Mouse (Mus musculus): ENCODE measurements at regions not wholly inside any gene's neighbourhood (a gene's known extent, or its start where the extent isn't known, plus 50 kb on each side); places are given as distances from the start of the nearest gene placed in this dataset.

GRCm38 (mm10) chr8:89759531-89759930 is 588.6 kb downstream of the Tox3 start:
- no peaks in the 10 kb centered on the region for H3K4me1 ChIP-seq (ENCODE audit: control insufficient read depth)
- no peak for TF ChIP-seq TAL1 (IDR thresholded peaks at IDR 0.05; ENCODE audit: low read length)
- TF ChIP-seq GATA1 (IDR thresholded peaks at IDR 0.05; ENCODE audit: low read length): no peak
- no peak overlapping the region for H3K4me3 ChIP-seq (replicated peaks)
- H3K27me3 ChIP-seq (ENCODE audit: control insufficient read depth): no peaks in the 10 kb centered on the region
- no peaks in the 10 kb centered on the region for H3K9me3 ChIP-seq (ENCODE audit: control insufficient read depth, low read length)
- H3K36me3 ChIP-seq (ENCODE audit: control insufficient read depth): no peaks in the 10 kb centered on the region

GRCm38 (mm10) chr8:89758695-89759094 is 589.4 kb downstream of the Tox3 start:
- H3K36me3 ChIP-seq (ENCODE audit: control insufficient read depth): no peaks in the 10 kb centered on the region
- H3K4me1 ChIP-seq (ENCODE audit: control insufficient read depth): no peaks in the 10 kb centered on the region
- no peak overlapping the region for H3K4me3 ChIP-seq (replicated peaks)
- no peaks in the 10 kb centered on the region for H3K27me3 ChIP-seq (ENCODE audit: control insufficient read depth)
- no peaks in the 10 kb centered on the region for H3K9me3 ChIP-seq (ENCODE audit: control insufficient read depth, low read length)
- TF ChIP-seq TAL1 (IDR thresholded peaks at IDR 0.05; ENCODE audit: low read length) (no peak), GATA1 (IDR thresholded peaks at IDR 0.05; ENCODE audit: low read length) (no peak)

GRCm38 (mm10) chr8:89755951-89756350 is 592.2 kb downstream of the Tox3 start:
- H3K4me3 ChIP-seq (replicated peaks): no peak overlapping the region
- H3K9me3 ChIP-seq (ENCODE audit: control insufficient read depth, low read length): no peaks in the 10 kb centered on the region
- TF ChIP-seq GATA1 (IDR thresholded peaks at IDR 0.05; ENCODE audit: low read length) (no peak), TAL1 (IDR thresholded peaks at IDR 0.05; ENCODE audit: low read length) (no peak)
- H3K36me3 ChIP-seq (ENCODE audit: control insufficient read depth): no peaks in the 10 kb centered on the region
- H3K27me3 ChIP-seq (ENCODE audit: control insufficient read depth): no peaks in the 10 kb centered on the region
- H3K4me1 ChIP-seq (ENCODE audit: control insufficient read depth): no peaks in the 10 kb centered on the region

GRCm38 (mm10) chr8:89751201-89751600 is 596.9 kb downstream of the Tox3 start:
- Histone ChIP-seq H3K9me3 (ENCODE audit: control insufficient read depth, low read length) (no peaks in the 10 kb centered on the region), H3K36me3 (ENCODE audit: control insufficient read depth) (no peaks in the 10 kb centered on the region), H3K27me3 (ENCODE audit: control insufficient read depth) (no peaks in the 10 kb centered on the region), H3K4me1 (ENCODE audit: control insufficient read depth) (no peaks in the 10 kb centered on the region), H3K4me3 (replicated peaks) (no peak overlapping the region)
- TF ChIP-seq TAL1 (IDR thresholded peaks at IDR 0.05; ENCODE audit: low read length) (no peak), GATA1 (IDR thresholded peaks at IDR 0.05; ENCODE audit: low read length) (no peak)

- H3K4me1 ChIP-seq (ENCODE audit: control insufficient read depth): no peaks in the 10 kb centered on the region
- H3K4me3 ChIP-seq (replicated peaks): no peak overlapping the region
- H3K36me3 ChIP-seq (ENCODE audit: control insufficient read depth): no peaks in the 10 kb centered on the region
- H3K27me3 ChIP-seq (ENCODE audit: control insufficient read depth): no peaks in the 10 kb centered on the region
- no peaks in the 10 kb centered on the region for H3K9me3 ChIP-seq (ENCODE audit: control insufficient read depth, low read length)
- no peak for TF ChIP-seq GATA1 (IDR thresholded peaks at IDR 0.05; ENCODE audit: low read length)
- no peak for TF ChIP-seq TAL1 (IDR thresholded peaks at IDR 0.05; ENCODE audit: low read length)
Observed at GRCm38 (mm10) chr8:89747726-89748125, 600.4 kb downstream of the Tox3 start.

- Histone ChIP-seq H3K4me1 (ENCODE audit: control insufficient read depth) (no peaks in the 10 kb centered on the region), H3K27me3 (ENCODE audit: control insufficient read depth) (no peaks in the 10 kb centered on the region), H3K4me3 (replicated peaks) (no peak overlapping the region), H3K9me3 (ENCODE audit: control insufficient read depth, low read length) (peaks cover 4% of the 10 kb centered on the region; the same call in 1 of the 2 replicates), H3K36me3 (ENCODE audit: control insufficient read depth) (no peaks in the 10 kb centered on the region)
- TF ChIP-seq GATA1 (IDR thresholded peaks at IDR 0.05; ENCODE audit: low read length): no peak
- TF ChIP-seq TAL1 (IDR thresholded peaks at IDR 0.05; ENCODE audit: low read length): no peak
Observed at GRCm38 (mm10) chr8:89744267-89745028, 603.7 kb downstream of the Tox3 start.

GRCm38 (mm10) chr8:89738657-89739056 is 609.5 kb downstream of the Tox3 start:
- H3K4me1 ChIP-seq (ENCODE audit: control insufficient read depth): no peaks in the 10 kb centered on the region
- no peak for TF ChIP-seq TAL1 (IDR thresholded peaks at IDR 0.05; ENCODE audit: low read length)
- TF ChIP-seq GATA1 (IDR thresholded peaks at IDR 0.05; ENCODE audit: low read length): no peak
- no peaks in the 10 kb centered on the region for H3K36me3 ChIP-seq (ENCODE audit: control insufficient read depth)
- no peaks in the 10 kb centered on the region for H3K27me3 ChIP-seq (ENCODE audit: control insufficient read depth)
- no peak overlapping the region for H3K4me3 ChIP-seq (replicated peaks)
- peaks cover 4% of the 10 kb centered on the region; the same call in 1 of the 2 replicates for H3K9me3 ChIP-seq (ENCODE audit: control insufficient read depth, low read length)

GRCm38 (mm10) chr8:89737636-89738035 is 610.5 kb downstream of the Tox3 start:
- H3K27me3 ChIP-seq (ENCODE audit: control insufficient read depth): no peaks in the 10 kb centered on the region
- H3K36me3 ChIP-seq (ENCODE audit: control insufficient read depth): no peaks in the 10 kb centered on the region
- H3K9me3 ChIP-seq (ENCODE audit: control insufficient read depth, low read length): peaks cover 4% of the 10 kb centered on the region; the same call in 1 of the 2 replicates
- no peaks in the 10 kb centered on the region for H3K4me1 ChIP-seq (ENCODE audit: control insufficient read depth)
- no peak overlapping the region for H3K4me3 ChIP-seq (replicated peaks)
- TF ChIP-seq GATA1 (IDR thresholded peaks at IDR 0.05; ENCODE audit: low read length): no peak
- TF ChIP-seq TAL1 (IDR thresholded peaks at IDR 0.05; ENCODE audit: low read length): no peak

GRCm38 (mm10) chr8:89727252-89727651 is 620.9 kb downstream of the Tox3 start:
- Histone ChIP-seq H3K4me3 (replicated peaks) (no peak overlapping the region), H3K27me3 (ENCODE audit: control insufficient read depth) (no peaks in the 10 kb centered on the region), H3K9me3 (ENCODE audit: control insufficient read depth, low read length) (no peaks in the 10 kb centered on the region), H3K4me1 (ENCODE audit: control insufficient read depth) (no peaks in the 10 kb centered on the region), H3K36me3 (ENCODE audit: control insufficient read depth) (no peaks in the 10 kb centered on the region)
- TF ChIP-seq TAL1 (IDR thresholded peaks at IDR 0.05; ENCODE audit: low read length) (no peak), GATA1 (IDR thresholded peaks at IDR 0.05; ENCODE audit: low read length) (no peak)

All from erythroblast, embryonic 14.5 days (primary cell).